Mouse (Mus musculus) adrenal gland, postnatal 14 days (tissue): Measurements from ENCODE around the gene Gm11096. TPM values are rescaled to one million over a fixed set of nuclear protein-coding genes. Genes with fewer than 3 reads are reported as not detected.

ENCODE experiments used
- DNase-seq: peaks from one replicate; pipeline ENCODE4 v3.0.0; 2021; ENCODE audit warnings: mixed read lengths
- long read RNA-seq, 2 experiments: library from polyadenylated mRNA; stranded (forward); transcript quantifications; one replicate each; pipeline ENCODE4 v2.0.0; 2021
- total RNA-seq: library from RNA; stranded (reverse); gene quantifications from 2 replicates; pipeline ENCODE4 v1.2.3, GENCODE M21; 2021

The Gm11096 gene
- not detected in 2 replicates for total RNA-seq
- long read RNA-seq, experiment 1 = 0 reads
- long read RNA-seq, experiment 2 = 0 reads

- DNase-seq = no peak
Observed at GRCm38 (mm10) chr17:81441463-81441862, at the start of gene Gm11096. TSS of gene Gm11096 (plus strand) at chr17:81441763.

GRCm38 (mm10) chr17:81393040-81393439 is 48.5 kb upstream of the Gm11096 start:
- DNase-seq = no peak

GRCm38 (mm10) chr17:81394124-81394523 is 47.4 kb upstream of the Gm11096 start:
- no peak for DNase-seq

- no peak for DNase-seq
Observed at GRCm38 (mm10) chr17:81397434-81397833, 44.1 kb upstream of the Gm11096 start.

- DNase-seq = no peak
Observed at GRCm38 (mm10) chr17:81400377-81400776, 41.2 kb upstream of the Gm11096 start.

- DNase-seq = peak; percentile 80
Observed at GRCm38 (mm10) chr17:81402636-81403035, 38.9 kb upstream of the Gm11096 start.

GRCm38 (mm10) chr17:81403121-81403520 is 38.4 kb upstream of the Gm11096 start:
- peak; percentile 79 for DNase-seq

GRCm38 (mm10) chr17:81404225-81404624 is 37.3 kb upstream of the Gm11096 start:
- DNase-seq = no peak

GRCm38 (mm10) chr17:81412736-81413135 is 28.8 kb upstream of the Gm11096 start:
- no peak for DNase-seq

- DNase-seq = no peak
Observed at GRCm38 (mm10) chr17:81416361-81417114, 25.0 kb upstream of the Gm11096 start.

GRCm38 (mm10) chr17:81419802-81420459 is 21.6 kb upstream of the Gm11096 start:
- DNase-seq = no peak

GRCm38 (mm10) chr17:81424256-81424912 is 17.2 kb upstream of the Gm11096 start:
- DNase-seq = no peak

GRCm38 (mm10) chr17:81427245-81427644 is 14.3 kb upstream of the Gm11096 start:
- no peak for DNase-seq

GRCm38 (mm10) chr17:81432733-81433132 is 8.8 kb upstream of the Gm11096 start:
- DNase-seq = no peak

GRCm38 (mm10) chr17:81433148-81433547 is 8.4 kb upstream of the Gm11096 start:
- DNase-seq = peak; percentile 13

- DNase-seq = no peak
Observed at GRCm38 (mm10) chr17:81455269-81455668, 13.7 kb downstream of the Gm11096 start.

- DNase-seq = no peak
Observed at GRCm38 (mm10) chr17:81455977-81456376, 14.4 kb downstream of the Gm11096 start.

GRCm38 (mm10) chr17:81459379-81459778 is 17.8 kb downstream of the Gm11096 start:
- no peak for DNase-seq

GRCm38 (mm10) chr17:81468941-81469340 is 27.4 kb downstream of the Gm11096 start:
- DNase-seq = no peak

- DNase-seq = no peak
Observed at GRCm38 (mm10) chr17:81473363-81473762, 31.8 kb downstream of the Gm11096 start.

- DNase-seq = no peak
Observed at GRCm38 (mm10) chr17:81477420-81477819, 35.9 kb downstream of the Gm11096 start.

GRCm38 (mm10) chr17:81479807-81480206 is 38.2 kb downstream of the Gm11096 start:
- no peak for DNase-seq
